Mouse (Mus musculus): ENCODE measurements around the gene Cr1l. TPM values are rescaled to one million over a fixed set of nuclear protein-coding genes. Genes with fewer than 3 reads are reported as not detected.

Cr1l gene
- 72.6 and 85.7 TPM in 2 replicates for polyA plus RNA-seq (2012; rRNA removed; ENCODE audit: low replicate concordance)

GRCm38 (mm10) chr1:195130953-195131674 is at the start of gene Cr1l:
Gene Cr1l, minus strand, starts transcription at chr1:195131586.

GRCm38 (mm10) chr1:195175980-195176931 is 44.9 kb upstream of the Cr1l start, which contains the start of gene Cr2:
Gene Cr2, minus strand, starts transcription at chr1:195176716.

GRCm38 (mm10) chr1:195092220-195092720 is 39.1 kb downstream of the Cr1l start, which contains the start of gene Cd46:
Gene Cd46, minus strand, starts transcription at chr1:195092249.

Other genes with a start within 250 kb of the Cr1l start
- gene Cd34, start 192.8 kb downstream of the Cr1l start, polyA plus RNA-seq (2012; rRNA removed; ENCODE audit: low replicate concordance), result 137 and 222 TPM in 2 replicates
- gene Cd46, start 39.3 kb downstream of the Cr1l start, polyA plus RNA-seq (2012; rRNA removed; ENCODE audit: low replicate concordance), result 1.0 and 1.9 TPM in 2 replicates
- gene Cr2, start 45.1 kb upstream of the Cr1l start, polyA plus RNA-seq (2012; rRNA removed; ENCODE audit: low replicate concordance), result 0.03 TPM in 1 of 2 replicates, not detected in the other